In the genomic region with DNA sequence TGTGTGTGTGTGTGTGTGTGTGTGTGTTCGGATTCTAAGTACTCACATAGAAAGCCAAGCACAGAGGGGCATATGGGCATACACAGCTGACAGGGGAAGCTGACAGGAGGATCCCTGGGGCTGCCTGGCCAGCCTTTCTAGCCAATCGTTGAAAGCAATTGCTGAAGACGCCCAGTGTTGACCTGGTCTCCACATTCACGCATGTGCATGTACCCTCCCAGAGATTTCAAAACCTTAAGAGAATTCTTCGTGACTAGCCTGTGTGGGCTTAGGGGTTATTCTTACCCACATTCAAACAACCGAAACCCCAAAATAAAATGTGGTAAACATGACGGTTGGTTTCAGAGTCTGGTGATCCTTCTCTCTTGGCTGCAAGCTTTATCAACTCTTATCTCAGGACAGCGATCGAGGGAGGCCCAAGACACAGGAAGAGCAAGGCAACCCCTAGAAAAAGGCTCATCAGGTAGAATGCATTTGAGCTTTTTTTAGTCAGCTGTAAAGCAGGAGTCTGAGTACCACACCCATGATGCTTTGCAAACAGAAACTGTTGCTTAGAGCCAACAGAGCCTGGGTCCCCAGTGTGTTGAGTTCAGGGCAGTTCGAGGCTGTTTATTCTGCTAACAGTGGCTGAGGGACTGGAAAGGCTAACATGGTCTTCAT, we compare ENCODE assay signal across 12 mouse cellular contexts. TPM values are rescaled to one million over a fixed set of nuclear protein-coding genes. Genes with fewer than 3 reads are reported as not detected.
DNase-seq lines count a peak whose midpoint lies in the region; ATAC-seq and TF ChIP-seq lines count a peak whose summit lies in the region.
"Had no signal": no experiment of that assay in that cellular context is flagged by ENCODE, and none has a peak within 500 bp of the region (broad histone marks: within the 10 kb centered on the region; RNA-seq: fewer than 3 reads in every experiment).

No protein-coding gene starts in this region.

- no peaks in the 10 kb centered on the region for H3K9me3 ChIP-seq in forebrain, embryonic 15.5 days
- H3K9me3 ChIP-seq: heart, embryonic 15.5 days; midbrain, embryonic 12.5 days had no signal

- no peaks in the 10 kb centered on the region for H3K36me3 ChIP-seq in forebrain, embryonic 15.5 days
- H3K36me3 ChIP-seq: heart, embryonic 15.5 days; midbrain, embryonic 12.5 days had no signal

- TF ChIP-seq CTCF in gastrocnemius, adult 2 months (IDR thresholded peaks at IDR 0.05) = no peak
- TF ChIP-seq CTCF in left cerebral cortex, adult 2 months (IDR thresholded peaks at IDR 0.05) = no peak

- H3K4me3 ChIP-seq in gastrocnemius, adult 2 months = peak overlapping the region; percentile 9; the same call in 1 of the 2 replicates
- H3K4me3 ChIP-seq in left cerebral cortex, adult 2 months = no peak overlapping the region
- H3K4me3 ChIP-seq in forebrain, embryonic 15.5 days = no peak overlapping the region
- H3K4me3 ChIP-seq: heart, embryonic 15.5 days; midbrain, embryonic 12.5 days had no signal

- no peak overlapping the region for H3K9ac ChIP-seq in forebrain, embryonic 15.5 days (replicated peaks)
- H3K9ac ChIP-seq: forebrain, postnatal 0 days; heart, embryonic 15.5 days; midbrain, embryonic 12.5 days had no signal

- peak; percentile 70 for ATAC-seq in inflammation-experienced regulatory T-cells, adult 6 months
- peak; percentile 33; the same call in 1 of the 2 replicates for ATAC-seq in neutrophil, adult 5-6 weeks (ENCODE audit: extremely low read depth, insufficient number of reproducible peaks, low FRiP score, poor library complexity, severe bottlenecking)
- no peak for ATAC-seq in forebrain, embryonic 15.5 days (replicated peaks)
- ATAC-seq: forebrain, postnatal 0 days had no signal

- whole genome bisulfite sequencing in forebrain, embryonic 15.5 days = 87% methylated on average over 10 of the region's 10 CpGs

- peak overlapping the region; percentile 75 for H3K27ac ChIP-seq in gastrocnemius, adult 2 months
- H3K27ac ChIP-seq in left cerebral cortex, adult 2 months = no peak overlapping the region
- H3K27ac ChIP-seq in forebrain, embryonic 15.5 days (replicated peaks) = no peak overlapping the region
- H3K27ac ChIP-seq: heart, embryonic 15.5 days; midbrain, embryonic 12.5 days had no signal

- peaks cover 11% of the 10 kb centered on the region for H3K4me1 ChIP-seq in forebrain, embryonic 15.5 days

- H3K4me2 ChIP-seq in forebrain, embryonic 15.5 days (replicated peaks) = no peak overlapping the region
- H3K4me2 ChIP-seq: heart, embryonic 15.5 days; midbrain, embryonic 12.5 days had no signal

- intact Hi-C loops in gastrocnemius, adult 2 months (cut with DNase I) = no loop called here
- intact Hi-C loops in left cerebral cortex, adult 2 months (cut with DNase I) = no loop called here

- no peaks in the 10 kb centered on the region for H3K27me3 ChIP-seq in forebrain, embryonic 15.5 days
- H3K27me3 ChIP-seq: heart, embryonic 15.5 days; midbrain, embryonic 12.5 days had no signal

- peak; percentile 47 for DNase-seq in gastrocnemius, adult 2 months
- DNase-seq in gastrocnemius, postnatal 10 days = no peak
- peak; percentile 56 for DNase-seq in CD4-positive, CD25-positive, alpha-beta regulatory T cell, adult 2 months (ENCODE audit: low read depth, low spot score)
- DNase-seq in left cerebral cortex, adult 2 months (ENCODE audit: extremely low spot score in 1 of 2, low spot score in 2 of 2) = no peak
- no peak for DNase-seq in adrenal gland, adult 8-10 months
- DNase-seq: forebrain, postnatal 0 days; kidney, adult 8-10 months had no signal

RNA-seq across cellular contexts. Expression of gene P2rx4, which starts 9.2 kb away (rescaled TPM):
- total RNA-seq in gastrocnemius, adult 2 months (2021) = 1 to 10 TPM; 3.8 to 5.5 TPM
- 1 to 10 TPM; 6.2 to 9.6 TPM for total RNA-seq in gastrocnemius, postnatal 10 days (2021)
- polyA plus RNA-seq in inflammation-experienced regulatory T-cells, adult 6 months (2017; shearing (Covaris generic)) = 10 to 100 TPM; 24.6 to 46.1 (median 34.3) TPM
- 31.6 and 36.3 TPM in 2 replicates for total RNA-seq in neutrophil, adult 5-6 weeks (2017)
- 10 to 100 TPM; 19.3 to 20.1 TPM for total RNA-seq in left cerebral cortex, adult 2 months (2021)
- total RNA-seq in adrenal gland, adult 8-10 months (2022) = 10 to 100 TPM; 38.2 to 57.9 (median 46.5) TPM
- polyA plus RNA-seq in forebrain, embryonic 15.5 days (2015; fragmentation: Nextera tagmentation; extraction: Ambion mirVana) = 8.8 and 9.4 TPM in 2 replicates

RNA-seq across cellular contexts. Expression of gene P2rx7, which starts 54.5 kb away (rescaled TPM):
- 1 to 10 TPM; 1.8 TPM for total RNA-seq in gastrocnemius, adult 2 months (2021)
- total RNA-seq in gastrocnemius, postnatal 10 days (2021) = 1 to 10 TPM; 4.4 to 5.9 TPM
- polyA plus RNA-seq in inflammation-experienced regulatory T-cells, adult 6 months (2017; shearing (Covaris generic)) = 100 to 1,000 TPM in 1 of 3 experiments, 10 to 100 TPM in 2; 53.2 to 109 (median 90.0) TPM
- 3.7 and 6.3 TPM in 2 replicates for total RNA-seq in neutrophil, adult 5-6 weeks (2017)
- 1 to 10 TPM; 6.2 to 7.7 TPM for total RNA-seq in left cerebral cortex, adult 2 months (2021)
- 1 to 10 TPM; 3.3 to 7.1 (median 4.9) TPM for total RNA-seq in adrenal gland, adult 8-10 months (2022)
- polyA plus RNA-seq in forebrain, embryonic 15.5 days (2015; fragmentation: Nextera tagmentation; extraction: Ambion mirVana) = 1.4 and 1.8 TPM in 2 replicates

Comparison
In these comparisons a context has a peak if more than half of its experiments do, and no peak if none do; other contexts are left out.
1. DNase-seq: peak in gastrocnemius, adult 2 months (single experiment) and CD4-positive, CD25-positive, alpha-beta regulatory T cell, adult 2 months (single experiment); none in gastrocnemius, postnatal 10 days (single experiment), left cerebral cortex, adult 2 months (0 of 2) and adrenal gland, adult 8-10 months (single experiment).